Mouse (Mus musculus) olfactory bulb, adult 2 months (tissue): ENCODE results near the gene Mysm1.

Experiments
- CTCF ChIP-seq: fragments of 200-500 bp; IDR thresholded peaks from 2 replicates; pipeline ENCODE4 v1.5.1; 2012; ENCODE audit warnings: low read depth, mild to moderate bottlenecking, low read length, moderate library complexity; ENCODE audit not compliant: insufficient read depth
- POLR2A ChIP-seq: fragments of 200-500 bp; IDR thresholded peaks from 2 replicates; pipeline ENCODE4 v1.6.1; 2012; ENCODE audit warnings: mild to moderate bottlenecking, low read depth, low read length, moderate library complexity; ENCODE audit not compliant: insufficient read depth

DNA sequence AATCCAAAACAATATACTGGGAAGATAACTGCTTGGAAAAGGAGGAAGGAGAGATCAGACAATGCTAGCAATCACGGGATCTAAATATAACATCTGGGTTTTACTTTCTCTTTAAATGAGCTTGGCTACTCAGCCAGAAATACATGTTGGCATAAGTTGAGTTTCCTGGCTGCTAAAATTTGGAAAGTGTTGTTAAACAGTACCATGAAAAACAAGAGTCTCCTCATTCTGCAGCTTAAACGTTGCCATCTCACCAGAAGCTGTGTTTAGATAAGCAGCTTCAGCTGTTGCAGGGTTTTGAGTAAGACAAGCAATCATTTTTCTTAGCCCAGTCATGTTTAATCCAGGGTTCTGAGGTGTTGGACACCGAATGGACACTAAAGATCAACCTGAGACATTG lies 77.1 kb downstream of the Mysm1 start:
- TF ChIP-seq CTCF (no peak), POLR2A (no peak)
